Mouse (Mus musculus) thymus, adult 2 months (tissue): Measurements from ENCODE around the gene Brsk1.

Experiments used
- CTCF ChIP-seq: fragments of 200-500 bp; IDR thresholded peaks from 2 replicates; pipeline ENCODE4 v1.5.1; 2012; ENCODE audit warnings: mild to moderate bottlenecking, control low read depth, low read length, moderate library complexity, borderline replicate concordance; ENCODE audit not compliant: control insufficient read depth, poor library complexity, insufficient read depth; ENCODE audit errors: extremely low read depth
- POLR2A ChIP-seq: fragments of 200-500 bp; IDR thresholded peaks from 2 replicates; pipeline ENCODE4 v1.6.1; 2012; ENCODE audit warnings: mild to moderate bottlenecking, low read length, control low read depth, moderate library complexity; ENCODE audit not compliant: control insufficient read depth, poor library complexity, insufficient read depth; ENCODE audit errors: extremely low read depth

DNA sequence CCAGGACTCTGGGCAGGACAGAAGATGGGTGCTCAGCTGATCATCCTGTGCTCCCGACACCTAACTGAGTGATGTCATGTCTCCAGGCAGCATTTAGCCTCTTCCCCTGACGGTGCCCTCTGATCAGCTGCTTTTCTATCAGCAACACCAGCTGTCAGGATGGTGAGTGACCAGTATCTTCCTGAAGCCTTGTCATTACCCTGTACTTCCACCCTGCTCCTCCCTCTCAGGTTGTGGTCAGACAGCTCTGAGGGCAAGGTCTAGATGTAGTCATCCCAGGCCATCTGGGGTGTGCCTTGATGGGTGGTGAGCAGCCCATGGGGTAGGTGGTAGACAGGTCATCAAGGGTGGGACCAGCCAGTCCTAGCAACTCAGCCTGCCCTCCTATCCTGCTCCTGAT is 58.8 kb downstream of the Brsk1 start:
- TF ChIP-seq CTCF (no peak), POLR2A (no peak)
